Comparison of ENCODE assay signal across 18 mouse cellular contexts in the genomic region with DNA sequence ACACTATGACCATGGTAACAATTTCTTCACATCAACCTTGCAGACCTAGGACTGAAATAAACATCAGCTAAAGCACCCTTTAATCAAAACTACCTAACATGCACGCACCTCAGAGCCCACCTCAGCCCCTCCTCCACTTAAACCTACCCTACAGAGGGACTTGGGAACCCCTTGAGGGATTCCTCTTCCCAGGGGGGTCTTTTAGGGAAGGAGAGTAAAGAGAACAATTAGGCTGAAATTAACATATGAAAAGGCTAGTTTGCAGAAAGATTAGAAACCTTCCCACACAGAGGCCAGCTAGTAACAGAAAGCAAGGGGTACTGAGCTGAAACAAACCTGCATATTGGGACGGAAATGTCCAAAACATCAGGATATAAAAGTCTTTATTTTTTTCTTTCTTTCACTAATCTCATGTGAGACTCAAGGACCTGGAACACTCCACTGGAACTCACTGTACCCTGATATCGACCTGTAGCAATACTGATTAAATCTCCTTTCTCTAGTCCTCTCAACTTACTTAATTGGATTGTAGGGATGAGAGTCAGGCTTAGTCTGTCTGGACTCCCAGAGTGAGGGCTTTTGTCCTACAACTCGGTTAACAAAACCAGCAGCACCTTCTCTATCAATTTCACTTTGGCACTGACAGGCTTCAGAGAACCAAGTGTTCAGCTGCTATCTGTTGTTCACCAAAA.
A peak's percentile ranks its signal among the peaks of the same experiment; 100 is the strongest.
DNase-seq lines count a peak whose midpoint lies in the region; ATAC-seq and TF ChIP-seq lines count a peak whose summit lies in the region.
"Had no signal": no experiment of that assay in that cellular context is flagged by ENCODE, and none has a peak within 500 bp of the region (broad histone marks: within the 10 kb centered on the region; RNA-seq: fewer than 3 reads in every experiment).

No protein-coding gene starts in this region.

- no peak for DNase-seq in forebrain, embryonic 11.5 days (ENCODE audit: low spot score)
- DNase-seq in forebrain, postnatal 0 days, result no peak
- DNase-seq in neural tube, embryonic 10.5 days (ENCODE audit: extremely low spot score, low spot score), result no peak
- peak; percentile 12 for DNase-seq in ZHBTc4 (ENCODE audit: low read depth, low spot score)
- DNase-seq in adrenal gland, postnatal 14 days, result no peak
- no peak for DNase-seq in thymus, postnatal 14 days
- DNase-seq: adrenal gland, postnatal 10 days; cerebellum, adult 18-20 months; cerebellum, postnatal 10 days; gastrocnemius, postnatal 14 days; heart, adult 2 months; heart, postnatal 14 days had no signal

- no peaks in the 10 kb centered on the region for H3K9me3 ChIP-seq in forebrain, embryonic 11.5 days (ENCODE audit: control insufficient read depth, low read length)
- H3K9me3 ChIP-seq in forebrain, postnatal 0 days (ENCODE audit: low read length), result no peaks in the 10 kb centered on the region
- no peaks in the 10 kb centered on the region for H3K9me3 ChIP-seq in neural tube, embryonic 15.5 days (replicated peaks)
- H3K9me3 ChIP-seq: embryonic facial prominence, embryonic 10.5 days; heart, embryonic 15.5 days; hindbrain, embryonic 13.5 days had no signal

- H3K4me3 ChIP-seq in forebrain, embryonic 11.5 days (ENCODE audit: low read depth, low read length), result no peak overlapping the region
- no peak overlapping the region for H3K4me3 ChIP-seq in forebrain, postnatal 0 days (ENCODE audit: low read depth, low read length)
- no peak overlapping the region for H3K4me3 ChIP-seq in neural tube, embryonic 15.5 days (replicated peaks)
- H3K4me3 ChIP-seq: embryonic facial prominence, embryonic 10.5 days; heart, adult 2 months; heart, embryonic 15.5 days; hindbrain, embryonic 13.5 days had no signal

- no peaks in the 10 kb centered on the region for H3K27me3 ChIP-seq in forebrain, embryonic 11.5 days (ENCODE audit: control insufficient read depth, insufficient read depth, low read length)
- no peaks in the 10 kb centered on the region for H3K27me3 ChIP-seq in forebrain, postnatal 0 days (ENCODE audit: insufficient read depth, low read length)
- H3K27me3 ChIP-seq in neural tube, embryonic 15.5 days (replicated peaks), result no peaks in the 10 kb centered on the region
- H3K27me3 ChIP-seq: heart, embryonic 15.5 days; hindbrain, embryonic 13.5 days had no signal

- H3K4me2 ChIP-seq in forebrain, embryonic 11.5 days (ENCODE audit: low read depth, low read length, severe bottlenecking), result no peak overlapping the region
- no peak overlapping the region for H3K4me2 ChIP-seq in forebrain, postnatal 0 days (ENCODE audit: low read depth)
- H3K4me2 ChIP-seq in neural tube, embryonic 15.5 days, result no peak overlapping the region
- H3K4me2 ChIP-seq: heart, embryonic 11.5 days; heart, embryonic 15.5 days; hindbrain, embryonic 13.5 days had no signal

- H3K4me1 ChIP-seq in forebrain, embryonic 11.5 days (replicated peaks; ENCODE audit: control insufficient read depth, insufficient read depth, low read length), result no peaks in the 10 kb centered on the region; the same call in 1 of the 2 replicates
- H3K4me1 ChIP-seq in forebrain, postnatal 0 days (ENCODE audit: insufficient read depth), result no peaks in the 10 kb centered on the region
- no peaks in the 10 kb centered on the region; the same call in 1 of the 2 replicates for H3K4me1 ChIP-seq in neural tube, embryonic 15.5 days
- H3K4me1 ChIP-seq: heart, embryonic 15.5 days had no signal

- ATAC-seq in forebrain, embryonic 11.5 days (replicated peaks; ENCODE audit: low FRiP score), result peak; percentile 51
- ATAC-seq in forebrain, postnatal 0 days, result no peak
- no peak for ATAC-seq in neural tube, embryonic 15.5 days (ENCODE audit: low FRiP score)
- ATAC-seq: hindbrain, postnatal 0 days had no signal

- H3K9ac ChIP-seq in forebrain, embryonic 11.5 days (ENCODE audit: low read length), result no peak overlapping the region
- no peak overlapping the region for H3K9ac ChIP-seq in forebrain, postnatal 0 days
- no peak overlapping the region for H3K9ac ChIP-seq in neural tube, embryonic 15.5 days (replicated peaks)
- H3K9ac ChIP-seq: heart, embryonic 15.5 days; hindbrain, embryonic 13.5 days had no signal

- no peaks in the 10 kb centered on the region for H3K36me3 ChIP-seq in forebrain, embryonic 11.5 days (ENCODE audit: control insufficient read depth, insufficient read depth, low read length)
- H3K36me3 ChIP-seq in forebrain, postnatal 0 days (ENCODE audit: insufficient read depth), result no peaks in the 10 kb centered on the region
- no peaks in the 10 kb centered on the region for H3K36me3 ChIP-seq in neural tube, embryonic 15.5 days
- H3K36me3 ChIP-seq: embryonic facial prominence, embryonic 10.5 days; heart, embryonic 15.5 days; hindbrain, embryonic 13.5 days had no signal

- no peak for TF ChIP-seq CTCF in forebrain, postnatal 0 days (IDR thresholded peaks at IDR 0.05; ENCODE audit: low read depth)

- no peak overlapping the region for H3K27ac ChIP-seq in forebrain, embryonic 11.5 days (ENCODE audit: low read depth, low read length)
- no peak overlapping the region for H3K27ac ChIP-seq in forebrain, postnatal 0 days (ENCODE audit: low read depth, low read length)
- 0 out of 2 replicates have a peak overlapping the region, but pooled peaks have one; percentile 3 for H3K27ac ChIP-seq in neural tube, embryonic 15.5 days (replicated peaks)
- H3K27ac ChIP-seq: embryonic facial prominence, embryonic 10.5 days; heart, adult 2 months; heart, embryonic 15.5 days; hindbrain, embryonic 13.5 days; hindbrain, postnatal 0 days had no signal

- WGBS in forebrain, embryonic 11.5 days, result 6% methylated on average over 4 of the region's 4 CpGs
- WGBS in forebrain, postnatal 0 days, result 9% methylated on average over 4 of the region's 4 CpGs
- WGBS in neural tube, embryonic 15.5 days, result 23% methylated on average over 4 of the region's 4 CpGs
